Mouse (Mus musculus) embryonic facial prominence, embryonic 11.5 days (tissue): ENCODE results near the gene Galnt13. TPM values are rescaled to one million over a fixed set of nuclear protein-coding genes. Genes with fewer than 3 reads are reported as not detected.
"Not testable (repeated sequence)": the region's sequence is repeated elsewhere in the genome, so short reads cannot be mapped to it uniquely, and the experiment has no call there.

Experiments used
- ATAC-seq: fragments of 200-750 bp; cut with Nextera tagmentation; replicated peaks from 2 replicates; pipeline ENCODE4 v1.8.0; 2017; ENCODE audit warnings: low read depth; ENCODE audit not compliant: insufficient number of reproducible peaks, low FRiP score, low TSS enrichment
- DNase-seq: peaks from one replicate; pipeline ENCODE4 v3.0.0-alpha.2; 2015; ENCODE audit warnings: low spot score
- H3K27ac ChIP-seq: fragments of 300-500 bp; sonication (generic); replicated peaks from 2 replicates; pipeline ENCODE4 v1.5.1; 2014; ENCODE audit warnings: mild to moderate bottlenecking, low read depth, low read length, control low read depth
- H3K27me3 ChIP-seq: fragments of 300-500 bp; sonication (generic); 2 replicates; pipeline ENCODE4 v1.6.1; 2014; ENCODE audit warnings: mild to moderate bottlenecking, low read length, moderate library complexity, mixed read lengths; ENCODE audit not compliant: control insufficient read depth, insufficient read depth
- H3K36me3 ChIP-seq: fragments of 300-500 bp; sonication (generic); replicated peaks from 2 replicates; pipeline ENCODE4 v1.6.1; 2014; ENCODE audit warnings: low read depth, mild to moderate bottlenecking, low read length, moderate library complexity, mixed read lengths; ENCODE audit not compliant: control insufficient read depth, insufficient read depth
- H3K4me1 ChIP-seq: fragments of 300-500 bp; sonication (generic); 2 replicates; pipeline ENCODE4 v1.6.1; 2014; ENCODE audit warnings: low read length, mixed read lengths; ENCODE audit not compliant: control insufficient read depth, insufficient read depth
- H3K4me2 ChIP-seq: fragments of 300-500 bp; sonication (generic); 2 replicates; pipeline ENCODE4 v1.6.1; 2014; ENCODE audit warnings: low read depth, mild to moderate bottlenecking, control low read depth, low read length, moderate library complexity
- H3K4me3 ChIP-seq: fragments of 300-500 bp; sonication (generic); 2 replicates; pipeline ENCODE4 v1.5.1; 2014; ENCODE audit warnings: low read depth, low read length, control low read depth
- H3K9ac ChIP-seq: fragments of 300-500 bp; sonication (generic); replicated peaks from 2 replicates; pipeline ENCODE4 v1.6.1; 2014; ENCODE audit warnings: mild to moderate bottlenecking, control low read depth, low read length
- H3K9me3 ChIP-seq: fragments of 300-500 bp; sonication (generic); replicated peaks from 2 replicates; pipeline ENCODE4 v1.6.1; 2016; ENCODE audit warnings: mild to moderate bottlenecking, low read length, inconsistent platforms, mixed read lengths; ENCODE audit not compliant: control insufficient read depth
- WGBS: fragments of 180-500 bp; shearing (Covaris S2); extraction: QIAGEN DNeasy Blood & Tissue Kit; methylation state at CpG from one replicate; pipeline ENCODE4 v1.1.7; 2014; 5-methylcytosine and 5-hydroxymethylcytosine counted together
- polyA plus RNA-seq: library from polyadenylated mRNA; unstranded; fragments of >200 nt; fragmentation: Nextera tagmentation; extraction: Ambion mirVana; gene quantifications from 2 replicates; pipeline ENCODE4 v1.2.1, GENCODE M21; 2014

Galnt13 gene
- polyA plus RNA-seq, 1 experiment from 2014 or later, result 0.49 TPM

GRCm38 (mm10) chr2:54938075-54938474 is 502.0 kb downstream of the Galnt13 start:
- DNase-seq (no peak), ATAC-seq (no peak)
- Histone ChIP-seq H3K36me3 (no peaks in the 10 kb centered on the region), H3K27ac (no peak overlapping the region), H3K4me3 (no peak overlapping the region), H3K27me3 (no peaks in the 10 kb centered on the region), H3K9me3 (no peaks in the 10 kb centered on the region), H3K9ac (no peak overlapping the region), H3K4me1 (no peaks in the 10 kb centered on the region), H3K4me2 (no peak overlapping the region)

DNA sequence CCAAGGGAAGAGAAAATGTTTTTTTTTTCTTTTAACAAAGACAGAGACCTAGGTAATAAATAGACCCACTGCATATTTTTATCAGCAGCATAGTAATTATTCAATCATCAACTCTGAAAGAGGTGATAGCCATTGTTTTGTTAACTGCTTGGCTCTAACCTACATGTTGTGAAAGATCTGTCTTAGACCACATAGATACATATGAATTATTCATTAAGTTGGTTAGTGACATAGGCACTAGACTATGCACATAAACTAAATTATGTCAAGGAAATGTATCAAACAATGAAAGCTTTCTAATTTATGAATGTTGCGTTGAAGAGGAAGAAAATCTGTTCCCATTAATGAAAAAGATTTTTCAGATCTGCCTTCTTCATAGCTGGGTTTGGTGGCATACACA is 507.3 kb downstream of the Galnt13 start:
- WGBS, result 91% methylated on average over 1 of the region's 1 CpGs
- H3K4me1 ChIP-seq, result no peaks in the 10 kb centered on the region
- ATAC-seq, result no peak

DNA sequence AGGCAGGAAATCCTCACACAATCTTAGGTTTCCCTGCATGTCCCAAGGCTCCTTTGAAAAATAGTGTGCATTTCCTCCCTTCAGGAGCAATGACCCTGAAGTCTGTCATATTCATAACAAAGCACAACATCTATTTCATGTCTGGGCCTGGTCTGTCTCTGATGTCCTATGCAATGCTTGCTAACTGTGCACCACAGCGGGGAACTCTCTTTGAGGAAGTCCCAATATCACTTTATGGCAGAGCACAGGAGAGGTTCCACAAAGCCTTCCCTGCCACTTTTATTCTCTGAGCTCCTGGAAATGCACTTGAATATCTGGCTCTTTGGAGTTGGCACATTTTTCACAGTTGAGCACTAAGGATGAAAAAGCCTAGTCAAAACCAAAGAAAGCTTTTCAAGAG is 547.7 kb downstream of the Galnt13 start:
- 86% methylated on average over 1 of the region's 1 CpGs for WGBS
- DNase-seq, result no peak
- Histone ChIP-seq H3K4me3 (no peak overlapping the region), H3K4me2 (no peak overlapping the region), H3K27me3 (no peaks in the 10 kb centered on the region), H3K4me1 (no peaks in the 10 kb centered on the region), H3K9ac (no peak overlapping the region), H3K36me3 (no peaks in the 10 kb centered on the region), H3K27ac (no peak overlapping the region), H3K9me3 (no peaks in the 10 kb centered on the region)
- ATAC-seq, result no peak

More for the DNA sequence above, 507.3 kb downstream of the Galnt13 start:
- no peak for DNase-seq
- Histone ChIP-seq H3K9me3 (no peaks in the 10 kb centered on the region), H3K27ac (no peak overlapping the region), H3K9ac (no peak overlapping the region), H3K27me3 (no peaks in the 10 kb centered on the region), H3K4me3 (no peak overlapping the region), H3K36me3 (no peaks in the 10 kb centered on the region), H3K4me2 (no peak overlapping the region)

DNA sequence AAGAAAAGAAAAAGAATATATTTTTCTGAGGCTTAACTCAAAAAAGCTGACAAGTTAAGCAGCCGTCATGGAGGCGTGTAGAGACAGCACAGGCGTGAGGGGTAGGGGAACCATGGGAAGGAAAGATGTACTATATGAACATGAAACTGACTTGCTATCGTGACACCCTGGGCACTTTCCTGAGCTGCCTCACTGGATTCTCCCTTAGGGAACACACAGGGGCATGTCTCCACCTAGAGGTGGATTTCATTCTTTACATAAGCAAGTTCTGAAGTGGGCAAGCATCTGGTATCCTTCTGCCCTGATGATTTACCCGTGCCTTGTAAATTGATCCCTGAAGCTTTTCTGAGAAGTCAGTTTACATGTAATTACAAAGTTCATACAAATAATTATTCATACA is 586.4 kb downstream of the Galnt13 start:
- not testable (repeated sequence) for ATAC-seq, H3K4me1 ChIP-seq, H3K36me3 ChIP-seq, H3K4me3 ChIP-seq, H3K27ac ChIP-seq, H3K27me3 ChIP-seq, H3K9ac ChIP-seq, H3K9me3 ChIP-seq, DNase-seq, H3K4me2 ChIP-seq
- WGBS, result no CpG with 5 or more reads among the region's 5 CpGs

DNA sequence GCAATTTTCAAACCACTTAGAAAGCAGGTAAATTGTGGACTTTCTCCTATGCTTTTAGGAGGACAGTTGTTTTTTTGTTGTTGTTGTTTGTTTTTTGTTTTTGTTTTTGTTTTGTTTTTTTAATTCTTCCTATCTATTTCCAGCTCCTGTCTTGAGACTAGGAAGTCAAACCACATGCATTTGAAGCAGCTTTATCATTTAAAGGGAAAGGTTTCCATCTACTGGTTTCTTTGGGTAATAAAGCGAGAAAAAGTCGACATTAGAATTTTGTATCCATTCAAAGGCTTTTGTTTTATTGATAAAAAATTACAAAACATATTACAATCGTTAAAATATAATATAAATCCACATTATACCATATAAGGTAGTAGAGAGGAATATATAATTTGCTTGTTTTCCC is 598.5 kb downstream of the Galnt13 start:
- Histone ChIP-seq H3K4me1 (no peaks in the 10 kb centered on the region), H3K27me3 (no peaks in the 10 kb centered on the region), H3K36me3 (no peaks in the 10 kb centered on the region), H3K4me3 (no peak overlapping the region), H3K4me2 (no peak overlapping the region), H3K9me3 (no peaks in the 10 kb centered on the region), H3K27ac (no peak overlapping the region), H3K9ac (no peak overlapping the region)
- 63% methylated on average over 3 of the region's 3 CpGs for WGBS
- ATAC-seq (no peak), DNase-seq (no peak)

GRCm38 (mm10) chr2:55065469-55066315 is 629.6 kb downstream of the Galnt13 start:
- no peak for ATAC-seq
- WGBS, result 56% methylated on average over 7 of the region's 7 CpGs

GRCm38 (mm10) chr2:55085580-55085979 is 649.5 kb downstream of the Galnt13 start:
- no peaks in the 10 kb centered on the region for H3K4me1 ChIP-seq
- 90% methylated on average over 2 of the region's 2 CpGs for WGBS
- H3K9me3 ChIP-seq, result no peaks in the 10 kb centered on the region
- no peak overlapping the region for H3K4me3 ChIP-seq
- H3K36me3 ChIP-seq, result no peaks in the 10 kb centered on the region
- H3K27ac ChIP-seq, result no peak overlapping the region
- no peak overlapping the region for H3K4me2 ChIP-seq
- H3K9ac ChIP-seq, result no peak overlapping the region
- DNase-seq (no peak), ATAC-seq (no peak)
- no peaks in the 10 kb centered on the region for H3K27me3 ChIP-seq

More at GRCm38 (mm10) chr2:55065469-55066315, 629.6 kb downstream of the Galnt13 start:
- H3K36me3 ChIP-seq, result no peaks in the 10 kb centered on the region
- no peak overlapping the region for H3K4me3 ChIP-seq
- H3K27me3 ChIP-seq, result no peaks in the 10 kb centered on the region
- H3K4me1 ChIP-seq, result no peaks in the 10 kb centered on the region
- no peak overlapping the region for H3K27ac ChIP-seq
- no peaks in the 10 kb centered on the region for H3K9me3 ChIP-seq
- no peak overlapping the region for H3K4me2 ChIP-seq
- no peak overlapping the region for H3K9ac ChIP-seq
- peak; percentile 26 for DNase-seq

DNA sequence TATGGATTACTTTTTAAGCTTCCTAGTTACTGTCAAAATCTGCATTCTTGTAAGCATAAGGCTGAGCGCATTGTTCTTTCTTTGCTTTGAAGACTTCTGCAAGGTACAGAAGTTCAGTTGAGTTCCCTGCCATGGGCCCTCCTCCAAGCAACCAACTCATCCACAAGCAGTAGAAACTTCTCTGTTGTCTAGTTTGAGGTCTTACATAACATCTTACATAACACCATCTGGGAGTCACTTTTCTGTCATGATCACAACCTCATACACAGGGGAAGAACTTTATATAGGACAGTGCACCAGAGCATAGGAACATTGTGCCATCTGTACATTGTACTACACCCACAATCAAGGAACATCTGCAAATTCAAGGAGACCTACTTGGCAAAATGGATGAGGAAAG is 651.9 kb downstream of the Galnt13 start:
- H3K27ac ChIP-seq, result no peak overlapping the region
- no peaks in the 10 kb centered on the region for H3K9me3 ChIP-seq
- DNase-seq (no peak), ATAC-seq (no peak)
- H3K27me3 ChIP-seq, result no peaks in the 10 kb centered on the region
- H3K36me3 ChIP-seq, result no peaks in the 10 kb centered on the region
- 94% methylated on average over 1 of the region's 1 CpGs for WGBS
- H3K9ac ChIP-seq, result no peak overlapping the region
- no peaks in the 10 kb centered on the region for H3K4me1 ChIP-seq
- no peak overlapping the region for H3K4me2 ChIP-seq
- no peak overlapping the region for H3K4me3 ChIP-seq
